Mouse (Mus musculus) layer of hippocampus, adult 9-10 months (tissue): ENCODE measurements around the gene Tmem236.

Source experiments
- DNase-seq: peaks from one replicate; pipeline ENCODE4 v3.0.0; 2022; ENCODE audit warnings: low spot score

Gene Tmem236

GRCm38 (mm10) chr2:14251938-14252337 lies 77.6 kb downstream of the Tmem236 start:
- DNase-seq: no peak

GRCm38 (mm10) chr2:14258345-14258850 lies 84.1 kb downstream of the Tmem236 start:
- no peak for DNase-seq

GRCm38 (mm10) chr2:14262090-14262489 lies 87.8 kb downstream of the Tmem236 start:
- DNase-seq: no peak

GRCm38 (mm10) chr2:14269160-14269559 lies 94.8 kb downstream of the Tmem236 start:
- DNase-seq: no peak
